Mouse (Mus musculus) CD4-positive, CD25-positive, alpha-beta regulatory T cell (primary cell): ENCODE data around the gene Mn1. TPM values are rescaled to one million over a fixed set of nuclear protein-coding genes. Genes with fewer than 3 reads are reported as not detected.

Source experiments
- polyA plus RNA-seq: library from polyadenylated mRNA; unstranded; fragments of 100-300 nt; shearing (Covaris generic); gene quantifications from one replicate; pipeline ENCODE4 v1.2.1, GENCODE M21; 2017

Mn1 gene
- polyA plus RNA-seq: 0.07 TPM

DNA sequence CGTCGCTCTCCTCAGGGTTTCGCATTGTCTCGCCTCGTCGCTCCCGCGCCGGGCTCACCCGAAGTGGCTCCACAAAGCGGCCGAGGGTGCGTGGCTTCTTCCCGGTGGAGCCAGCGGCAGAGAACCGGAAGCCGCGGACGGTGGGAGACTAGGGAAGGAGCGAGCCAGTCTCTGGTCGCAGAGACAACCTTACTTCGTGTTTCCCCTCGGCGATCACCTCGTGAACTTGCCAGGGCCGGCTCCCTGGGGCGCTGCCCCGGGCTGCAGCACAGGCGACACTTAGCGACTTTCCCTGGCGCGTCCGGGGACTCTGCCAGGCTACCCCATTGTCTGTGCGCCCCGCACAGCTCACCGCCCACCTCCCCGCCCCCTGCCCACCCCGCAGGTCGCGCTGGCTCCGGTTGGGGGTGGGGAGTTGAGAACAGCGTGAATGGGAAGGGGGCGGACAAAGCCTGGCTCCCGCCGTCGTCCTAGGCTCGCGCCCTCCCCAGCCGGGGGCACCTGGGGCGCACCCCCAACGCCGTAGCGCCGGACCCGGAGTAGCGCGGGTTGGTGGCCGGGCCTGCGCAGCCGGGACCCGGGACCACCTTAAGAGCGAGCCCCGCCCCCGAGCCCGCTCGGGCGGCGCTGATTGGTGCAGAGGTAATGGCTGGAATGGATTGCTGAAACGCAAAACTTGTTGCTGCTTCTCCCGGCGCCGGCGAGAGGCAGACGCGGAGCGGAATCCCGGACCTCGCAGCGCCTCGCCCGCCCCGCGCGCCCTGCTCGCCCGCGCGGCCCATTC is at the start of gene Mn1:
Gene Mn1 (plus strand): TSS at position 772 of the 784 bp plus-strand sequence.

Other genes with a start within 250 kb of the Mn1 start
- gene Pitpnb, start 86.6 kb upstream of the Mn1 start, polyA plus RNA-seq: 74.0 TPM